Mouse (Mus musculus): ENCODE data around the gene Cog1. TPM values are rescaled to one million over a fixed set of nuclear protein-coding genes. Genes with fewer than 3 reads are reported as not detected.

The Cog1 gene
- total and polyA plus RNA-seq, 3 experiments, result 29.4 to 113 (median 37.4) TPM

DNA sequence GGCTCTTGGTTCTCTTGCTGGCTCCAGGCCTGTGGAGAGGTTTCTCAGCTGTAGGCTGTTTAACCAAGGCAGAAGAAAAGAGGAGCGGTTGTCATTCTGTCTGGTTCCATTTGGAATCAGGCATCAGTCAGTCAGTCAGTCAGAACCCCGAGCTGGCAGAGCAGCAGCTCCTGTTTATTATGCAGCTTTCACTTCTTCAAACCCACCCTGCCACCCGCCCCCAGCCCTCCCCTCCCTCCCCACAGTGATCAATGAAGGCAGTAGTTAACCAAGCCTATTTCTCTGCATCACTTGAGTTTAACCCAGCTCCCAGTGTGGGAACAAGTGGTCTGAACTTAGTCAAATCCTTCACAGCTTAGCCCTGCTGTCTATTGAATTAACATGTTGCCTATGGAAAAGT, 42.9 kb downstream of the Cog1 start:
- TF ChIP-seq RAD21 (IDR thresholded peaks at IDR 0.05; ENCODE audit: low read depth, low read length), result no peak
- no peak; a peak in 1 of 4 replicates for TF ChIP-seq POLR2A (IDR thresholded peaks at IDR 0.05; ENCODE audit: control insufficient read depth in 1 of 2, insufficient read depth in 1 of 2, low read depth in 1 of 2, low read length in 2 of 2, poor library complexity in 1 of 2)
- no peak for TF ChIP-seq MEF2A (IDR thresholded peaks at IDR 0.05; ENCODE audit: extremely low read depth, insufficient replicate concordance, low read depth, low read length, poor library complexity, severe bottlenecking)
- no peak for TF ChIP-seq TCF12 (IDR thresholded peaks at IDR 0.05; ENCODE audit: low read depth, low read length)
- TF ChIP-seq TAL1 (IDR thresholded peaks at IDR 0.05; ENCODE audit: low read length), result no peak
- no peak for TF ChIP-seq NELFE (IDR thresholded peaks at IDR 0.05; ENCODE audit: low read depth, low read length)
- TF ChIP-seq ZKSCAN1 (IDR thresholded peaks at IDR 0.05; ENCODE audit: low read depth, low read length), result no peak
- TF ChIP-seq POLR2AphosphoS5 (IDR thresholded peaks at IDR 0.05; ENCODE audit: borderline replicate concordance, low read depth, low read length), result no peak
- no peak for TF ChIP-seq HCFC1 (IDR thresholded peaks at IDR 0.05; ENCODE audit: low read depth, low read length)
- no peak for TF ChIP-seq SMC3 (IDR thresholded peaks at IDR 0.05; ENCODE audit: low read depth, low read length)
- TF ChIP-seq MYB (IDR thresholded peaks at IDR 0.05; ENCODE audit: low read depth, low read length), result no peak
- no peak for TF ChIP-seq KAT2A (conservative IDR thresholded peaks at IDR 0.05; ENCODE audit: low read depth, low read length)
- TF ChIP-seq MYC (IDR thresholded peaks at IDR 0.05; ENCODE audit: low read depth, low read length), result no peak
- TF ChIP-seq USF2 (IDR thresholded peaks at IDR 0.05; ENCODE audit: borderline replicate concordance in 1 of 2, insufficient read depth in 1 of 2, low read depth in 1 of 2, low read length in 2 of 2), result no peak
- no peak for TF ChIP-seq NRF1 (IDR thresholded peaks at IDR 0.05; ENCODE audit: insufficient read depth, low read depth, low read length, poor library complexity, severe bottlenecking)
- TF ChIP-seq UBTF (IDR thresholded peaks at IDR 0.05; ENCODE audit: borderline replicate concordance, insufficient read depth, low read depth, low read length), result no peak
- no peak for DNase-seq (ENCODE audit: low read depth, low spot score)

DNA sequence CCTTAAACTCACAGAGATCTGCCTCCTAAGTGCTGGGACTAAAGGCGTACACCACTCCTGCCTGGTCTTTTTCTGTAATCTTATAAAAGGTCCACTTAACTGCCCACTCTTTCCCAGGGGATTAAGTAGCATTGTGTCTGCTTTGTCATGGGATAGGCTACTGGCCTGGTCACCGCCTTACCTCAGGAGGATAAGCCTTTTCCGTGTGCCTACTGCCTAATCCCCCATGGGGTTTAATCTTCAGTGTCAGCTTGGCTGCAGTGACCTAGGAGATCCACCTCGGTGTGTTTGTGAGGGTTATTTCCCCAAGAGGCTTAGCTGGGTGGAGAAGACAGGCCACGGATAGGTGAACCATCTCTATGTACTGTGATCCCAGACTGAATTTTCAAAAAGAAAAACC, 48.6 kb downstream of the Cog1 start:
- TF ChIP-seq CTCF (IDR thresholded peaks at IDR 0.05 in 2 of 3, conservative IDR thresholded peaks at IDR 0.05 in 1 of 3; ENCODE audit: control insufficient read depth in 1 of 3, insufficient read depth in 1 of 3, low read depth in 2 of 3, low read length in 3 of 3, poor library complexity in 1 of 3, severe bottlenecking in 1 of 3), result no peak
- TF ChIP-seq TBP (IDR thresholded peaks at IDR 0.05; ENCODE audit: low read depth, low read length), result no peak
- TF ChIP-seq USF2 (IDR thresholded peaks at IDR 0.05; ENCODE audit: borderline replicate concordance in 1 of 2, insufficient read depth in 1 of 2, low read depth in 1 of 2, low read length in 2 of 2), result no peak
- no peak for TF ChIP-seq JUND (IDR thresholded peaks at IDR 0.05; ENCODE audit: low read depth, low read length)
- no peak for TF ChIP-seq MAZ (IDR thresholded peaks at IDR 0.05; ENCODE audit: low read depth, low read length)
- no peak for TF ChIP-seq MEF2A (IDR thresholded peaks at IDR 0.05; ENCODE audit: extremely low read depth, insufficient replicate concordance, low read depth, low read length, poor library complexity, severe bottlenecking)
- no peak for TF ChIP-seq NRF1 (IDR thresholded peaks at IDR 0.05; ENCODE audit: insufficient read depth, low read depth, low read length, poor library complexity, severe bottlenecking)
- no peak for TF ChIP-seq MYC (IDR thresholded peaks at IDR 0.05; ENCODE audit: low read depth, low read length)
- no peak for TF ChIP-seq CHD1 (IDR thresholded peaks at IDR 0.05; ENCODE audit: low read depth, low read length)
- no peak for TF ChIP-seq EP300 (IDR thresholded peaks at IDR 0.05; ENCODE audit: low read depth in 1 of 2, low read length in 2 of 2)
- no peak for TF ChIP-seq NELFE (IDR thresholded peaks at IDR 0.05; ENCODE audit: low read depth, low read length)
- TF ChIP-seq GABPA (IDR thresholded peaks at IDR 0.05; ENCODE audit: low read depth, low read length), result no peak
- no peak for TF ChIP-seq GATA1 (IDR thresholded peaks at IDR 0.05; ENCODE audit: low read depth, low read length)
- TF ChIP-seq KAT2A (conservative IDR thresholded peaks at IDR 0.05; ENCODE audit: low read depth, low read length), result no peak
- no peak for DNase-seq (ENCODE audit: low read depth, low spot score)
- peaks cover 0 to 2% of the 10 kb centered on the region in 2 experiments; a peak in 2 of 4 replicates for H3K36me3 ChIP-seq (ENCODE audit: control insufficient read depth in 1 of 2, insufficient read depth in 2 of 2, low read length in 2 of 2)
- no peaks in the 10 kb centered on the region for H3K4me1 ChIP-seq (ENCODE audit: control insufficient read depth in 1 of 2, insufficient read depth in 2 of 2, low read length in 2 of 2)
- no peak overlapping the region for H3K9ac ChIP-seq (ENCODE audit: control insufficient read depth, low read depth, low read length, poor library complexity, severe bottlenecking)
- no peaks in the 10 kb centered on the region for H3K27me3 ChIP-seq (ENCODE audit: control insufficient read depth in 1 of 2, insufficient read depth in 2 of 2, low read length in 2 of 2)
- no peaks in the 10 kb centered on the region for H3K9me3 ChIP-seq (replicated peaks; ENCODE audit: insufficient read depth, low read length)
- H3K4me3 ChIP-seq (ENCODE audit: control insufficient read depth in 1 of 2, insufficient read depth in 1 of 2, low read depth in 2 of 2, low read length in 2 of 2), result no peak overlapping the region
- H3K27ac ChIP-seq (ENCODE audit: control insufficient read depth, low read depth, low read length), result no peak overlapping the region
- no peaks in the 10 kb centered on the region for H3K79me2 ChIP-seq (ENCODE audit: control insufficient read depth, insufficient read depth, low read length, poor library complexity)

More for the DNA sequence above, 42.9 kb downstream of the Cog1 start:
- Histone ChIP-seq H3K4me1 (ENCODE audit: control insufficient read depth in 1 of 2, insufficient read depth in 2 of 2, low read length in 2 of 2) (no peaks in the 10 kb centered on the region; a peak in 1 of 4 replicates), H3K27ac (ENCODE audit: control insufficient read depth, low read depth, low read length) (no peak overlapping the region), H3K4me3 (ENCODE audit: control insufficient read depth in 1 of 2, insufficient read depth in 1 of 2, low read depth in 2 of 2, low read length in 2 of 2) (no peak overlapping the region), H3K9ac (ENCODE audit: control insufficient read depth, low read depth, low read length, poor library complexity, severe bottlenecking) (no peak overlapping the region), H3K27me3 (ENCODE audit: control insufficient read depth in 1 of 2, insufficient read depth in 2 of 2, low read length in 2 of 2) (no peaks in the 10 kb centered on the region), H3K36me3 (ENCODE audit: control insufficient read depth in 1 of 2, insufficient read depth in 2 of 2, low read length in 2 of 2) (peaks cover 2 to 3% of the 10 kb centered on the region in 2 experiments), H3K79me2 (ENCODE audit: control insufficient read depth, insufficient read depth, low read length, poor library complexity) (peaks cover 26% of the 10 kb centered on the region), H3K9me3 (replicated peaks; ENCODE audit: insufficient read depth, low read length) (no peaks in the 10 kb centered on the region)

All from MEL (cell line).